Mouse (Mus musculus): ENCODE results near the gene Rnf169. TPM values are rescaled to one million over a fixed set of nuclear protein-coding genes. Genes with fewer than 3 reads are reported as not detected.

Rnf169 gene
- polyA plus RNA-seq, 1 experiment from 2014 or later = 3.6 TPM

DNA sequence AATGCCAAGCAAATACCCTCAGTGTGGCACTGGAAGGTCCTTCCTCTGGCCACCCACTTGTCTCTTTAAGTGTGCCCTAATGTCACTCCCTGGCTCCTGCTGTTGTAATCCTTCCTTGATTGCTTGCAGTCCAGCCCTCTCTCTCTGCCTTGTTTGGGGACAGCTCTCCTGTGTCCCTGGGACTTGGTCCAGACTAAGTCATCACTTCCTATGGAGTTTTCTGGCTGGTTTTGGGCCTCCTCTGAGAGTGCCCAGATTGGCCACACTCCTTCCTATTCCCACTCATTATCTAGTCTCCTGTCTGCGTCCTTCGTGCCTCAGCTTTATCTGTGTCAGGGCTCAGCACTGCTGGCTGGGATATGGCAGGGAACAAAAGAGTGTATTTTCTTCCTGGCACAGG, 64.7 kb downstream of the Rnf169 start:
- no peak overlapping the region for H3K27ac ChIP-seq (ENCODE audit: low read depth, low read length)
- peaks cover 13% of the 10 kb centered on the region for H3K4me1 ChIP-seq (ENCODE audit: control insufficient read depth, insufficient read depth, low read length)
- H3K36me3 ChIP-seq (ENCODE audit: control insufficient read depth, insufficient read depth, low read length) = no peaks in the 10 kb centered on the region
- H3K9ac ChIP-seq (ENCODE audit: low read length) = no peak overlapping the region
- H3K27me3 ChIP-seq (replicated peaks; ENCODE audit: control insufficient read depth, insufficient read depth, low read length) = peaks cover 6% of the 10 kb centered on the region; the same call in 1 of the 2 replicates
- no peak overlapping the region for H3K4me3 ChIP-seq (ENCODE audit: low read depth, low read length)
- DNase-seq (ENCODE audit: low spot score) = no peak
- no peak overlapping the region for H3K4me2 ChIP-seq (ENCODE audit: low read length)
- no peaks in the 10 kb centered on the region for H3K9me3 ChIP-seq (replicated peaks; ENCODE audit: control insufficient read depth, low read length)
- 81% methylated on average over 2 of the region's 2 CpGs for WGBS
- ATAC-seq = no peak

DNA sequence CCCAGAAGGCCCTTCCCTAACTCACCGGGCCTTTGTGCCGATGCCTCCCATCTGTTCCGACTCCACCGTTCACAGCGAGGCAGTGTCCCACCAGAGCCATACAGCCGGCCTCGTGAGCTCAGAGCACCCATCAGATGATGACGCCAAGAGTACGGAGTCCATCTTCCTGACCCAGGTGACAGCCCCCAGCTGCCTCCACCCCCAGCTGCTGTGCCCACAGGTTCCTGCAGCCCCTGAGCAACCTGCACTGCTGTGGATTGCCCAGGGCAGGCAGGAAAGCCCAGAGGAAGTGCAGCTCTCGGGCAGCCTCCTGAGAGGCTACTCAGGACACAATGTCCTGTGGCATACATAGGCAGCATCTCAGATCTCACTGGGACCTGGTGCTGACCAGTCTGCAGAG, 65.9 kb downstream of the Rnf169 start:
- Histone ChIP-seq H3K4me1 (ENCODE audit: control insufficient read depth, insufficient read depth, low read length) (peaks cover 13% of the 10 kb centered on the region), H3K4me3 (ENCODE audit: low read depth, low read length) (no peak overlapping the region), H3K4me2 (ENCODE audit: low read length) (no peak overlapping the region), H3K9ac (ENCODE audit: low read length) (no peak overlapping the region), H3K27me3 (replicated peaks; ENCODE audit: control insufficient read depth, insufficient read depth, low read length) (peaks cover 6% of the 10 kb centered on the region; the same call in 1 of the 2 replicates), H3K9me3 (replicated peaks; ENCODE audit: control insufficient read depth, low read length) (no peaks in the 10 kb centered on the region), H3K36me3 (ENCODE audit: control insufficient read depth, insufficient read depth, low read length) (no peaks in the 10 kb centered on the region), H3K27ac (ENCODE audit: low read depth, low read length) (no peak overlapping the region)
- WGBS = 87% methylated on average over 10 of the region's 10 CpGs
- no peak for DNase-seq (ENCODE audit: low spot score)
- ATAC-seq = no peak

DNA sequence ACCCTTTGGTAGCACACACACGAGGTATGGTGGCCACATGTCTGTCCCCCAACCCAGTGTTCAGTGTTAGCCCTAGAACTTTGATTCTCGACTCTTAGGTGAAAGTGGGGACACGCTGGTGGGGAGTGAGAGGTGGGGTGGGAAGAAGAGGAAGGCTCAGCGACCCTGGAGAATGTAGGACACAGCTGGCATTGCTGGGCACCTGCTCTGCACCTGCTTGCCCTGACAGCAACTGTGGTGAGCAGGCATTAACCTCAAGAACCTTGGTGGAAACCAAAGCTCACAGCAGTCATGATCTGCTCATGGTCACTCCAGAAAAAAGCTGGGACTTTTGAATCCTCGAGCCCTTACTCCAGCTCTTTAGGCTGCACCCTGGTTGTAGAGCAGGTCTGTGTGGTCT, 69.2 kb downstream of the Rnf169 start:
- no peak for DNase-seq (ENCODE audit: low spot score)
- ATAC-seq = no peak
- WGBS = 83% methylated on average over 5 of the region's 5 CpGs

DNA sequence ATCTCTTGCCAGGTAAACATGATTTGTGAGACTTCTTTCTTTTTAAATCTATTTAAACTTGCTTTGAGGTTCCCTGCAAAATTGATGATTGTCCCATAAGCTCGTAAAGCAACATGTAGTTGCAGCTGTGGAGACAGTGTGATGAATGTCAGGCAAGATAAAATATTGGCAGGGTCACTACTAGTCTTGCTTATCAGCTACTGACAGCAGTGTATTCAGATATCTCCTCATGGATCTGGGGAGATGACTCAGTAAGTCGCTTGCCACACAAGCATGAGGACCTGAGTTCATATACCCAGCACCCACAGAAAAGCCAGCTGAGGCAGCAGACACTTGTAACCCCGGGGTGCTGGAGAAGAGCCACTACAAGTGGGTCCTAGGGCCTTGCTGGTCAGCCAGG, 72.8 kb downstream of the Rnf169 start:
- ATAC-seq (no peak), DNase-seq (ENCODE audit: low spot score) (no peak)
- Histone ChIP-seq H3K4me2 (ENCODE audit: low read length) (no peak overlapping the region), H3K4me3 (ENCODE audit: low read depth, low read length) (no peak overlapping the region), H3K9ac (ENCODE audit: low read length) (no peak overlapping the region), H3K4me1 (ENCODE audit: control insufficient read depth, insufficient read depth, low read length) (no peaks in the 10 kb centered on the region), H3K36me3 (ENCODE audit: control insufficient read depth, insufficient read depth, low read length) (no peaks in the 10 kb centered on the region), H3K27me3 (replicated peaks; ENCODE audit: control insufficient read depth, insufficient read depth, low read length) (no peaks in the 10 kb centered on the region), H3K9me3 (replicated peaks; ENCODE audit: control insufficient read depth, low read length) (no peaks in the 10 kb centered on the region), H3K27ac (ENCODE audit: low read depth, low read length) (no peak overlapping the region)
- 84% methylated on average over 3 of the region's 3 CpGs for WGBS

More for the DNA sequence above, 69.2 kb downstream of the Rnf169 start:
- H3K4me2 ChIP-seq (ENCODE audit: low read length) = no peak overlapping the region
- no peak overlapping the region for H3K4me3 ChIP-seq (ENCODE audit: low read depth, low read length)
- H3K4me1 ChIP-seq (ENCODE audit: control insufficient read depth, insufficient read depth, low read length) = no peaks in the 10 kb centered on the region
- no peaks in the 10 kb centered on the region for H3K27me3 ChIP-seq (replicated peaks; ENCODE audit: control insufficient read depth, insufficient read depth, low read length)
- no peak overlapping the region for H3K9ac ChIP-seq (ENCODE audit: low read length)
- H3K9me3 ChIP-seq (replicated peaks; ENCODE audit: control insufficient read depth, low read length) = no peaks in the 10 kb centered on the region
- no peaks in the 10 kb centered on the region for H3K36me3 ChIP-seq (ENCODE audit: control insufficient read depth, insufficient read depth, low read length)
- H3K27ac ChIP-seq (ENCODE audit: low read depth, low read length) = no peak overlapping the region

DNA sequence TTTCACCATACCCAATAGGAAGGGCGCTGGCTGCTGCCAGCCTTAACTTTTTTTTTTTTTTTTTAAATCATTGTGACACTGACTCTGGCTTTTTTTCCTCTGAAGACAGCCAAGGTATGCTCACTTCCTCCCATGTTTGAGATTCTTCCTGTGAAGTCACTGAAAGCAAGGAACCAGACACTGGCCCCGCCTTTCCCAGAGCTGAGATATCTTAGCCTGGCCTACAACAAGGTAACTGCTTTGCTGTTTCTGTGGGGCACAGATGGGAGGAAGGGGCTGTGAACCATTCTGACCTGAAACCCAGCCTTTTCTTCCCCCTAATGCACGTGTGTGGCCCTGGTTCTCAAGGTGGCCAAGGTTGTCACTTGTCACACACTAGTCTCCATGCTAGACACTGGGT, 73.9 kb downstream of the Rnf169 start:
- ATAC-seq (no peak), DNase-seq (ENCODE audit: low spot score) (no peak)
- Histone ChIP-seq H3K9ac (ENCODE audit: low read length) (no peak overlapping the region), H3K4me1 (ENCODE audit: control insufficient read depth, insufficient read depth, low read length) (no peaks in the 10 kb centered on the region), H3K4me2 (ENCODE audit: low read length) (no peak overlapping the region), H3K36me3 (ENCODE audit: control insufficient read depth, insufficient read depth, low read length) (no peaks in the 10 kb centered on the region), H3K9me3 (replicated peaks; ENCODE audit: control insufficient read depth, low read length) (no peaks in the 10 kb centered on the region), H3K27me3 (replicated peaks; ENCODE audit: control insufficient read depth, insufficient read depth, low read length) (no peaks in the 10 kb centered on the region), H3K4me3 (ENCODE audit: low read depth, low read length) (no peak overlapping the region), H3K27ac (ENCODE audit: low read depth, low read length) (no peak overlapping the region)
- WGBS = 87% methylated on average over 3 of the region's 3 CpGs

DNA sequence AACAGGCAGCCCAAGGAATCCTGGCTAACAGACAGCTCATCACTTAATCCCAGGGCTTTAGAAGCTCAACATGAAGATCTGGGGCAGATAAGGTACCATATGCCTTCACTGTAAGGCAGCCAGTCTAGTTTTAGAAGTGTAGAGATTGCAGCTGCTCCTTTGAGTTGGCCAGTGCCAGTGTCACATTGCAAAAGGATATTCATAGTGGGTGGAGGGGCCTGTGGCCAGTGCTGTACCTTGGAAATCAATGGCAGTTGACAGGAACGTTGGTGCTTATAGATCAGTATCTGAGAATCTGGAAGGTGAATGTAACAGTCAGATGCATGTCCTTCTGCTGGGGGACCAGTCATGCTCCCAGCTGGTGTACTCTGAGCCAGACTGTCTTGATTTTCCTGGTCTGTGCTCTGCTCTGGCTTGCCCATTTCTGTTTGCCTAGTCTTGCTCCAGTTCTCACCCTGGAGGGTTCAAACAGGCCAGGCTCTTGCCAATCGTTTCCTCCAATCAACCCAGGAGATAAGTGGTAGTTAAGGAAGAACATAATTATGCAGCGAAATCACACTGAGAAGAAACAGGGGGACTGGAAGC, 75.7 kb downstream of the Rnf169 start:
- Histone ChIP-seq H3K4me1 (ENCODE audit: control insufficient read depth, insufficient read depth, low read length) (no peaks in the 10 kb centered on the region), H3K9me3 (replicated peaks; ENCODE audit: control insufficient read depth, low read length) (no peaks in the 10 kb centered on the region), H3K4me2 (ENCODE audit: low read length) (no peak overlapping the region), H3K9ac (ENCODE audit: low read length) (no peak overlapping the region), H3K27ac (ENCODE audit: low read depth, low read length) (no peak overlapping the region), H3K36me3 (ENCODE audit: control insufficient read depth, insufficient read depth, low read length) (no peaks in the 10 kb centered on the region), H3K4me3 (ENCODE audit: low read depth, low read length) (no peak overlapping the region), H3K27me3 (replicated peaks; ENCODE audit: control insufficient read depth, insufficient read depth, low read length) (no peaks in the 10 kb centered on the region)
- 74% methylated on average over 3 of the region's 3 CpGs for WGBS
- no peak for DNase-seq (ENCODE audit: low spot score)
- no peak for ATAC-seq

DNA sequence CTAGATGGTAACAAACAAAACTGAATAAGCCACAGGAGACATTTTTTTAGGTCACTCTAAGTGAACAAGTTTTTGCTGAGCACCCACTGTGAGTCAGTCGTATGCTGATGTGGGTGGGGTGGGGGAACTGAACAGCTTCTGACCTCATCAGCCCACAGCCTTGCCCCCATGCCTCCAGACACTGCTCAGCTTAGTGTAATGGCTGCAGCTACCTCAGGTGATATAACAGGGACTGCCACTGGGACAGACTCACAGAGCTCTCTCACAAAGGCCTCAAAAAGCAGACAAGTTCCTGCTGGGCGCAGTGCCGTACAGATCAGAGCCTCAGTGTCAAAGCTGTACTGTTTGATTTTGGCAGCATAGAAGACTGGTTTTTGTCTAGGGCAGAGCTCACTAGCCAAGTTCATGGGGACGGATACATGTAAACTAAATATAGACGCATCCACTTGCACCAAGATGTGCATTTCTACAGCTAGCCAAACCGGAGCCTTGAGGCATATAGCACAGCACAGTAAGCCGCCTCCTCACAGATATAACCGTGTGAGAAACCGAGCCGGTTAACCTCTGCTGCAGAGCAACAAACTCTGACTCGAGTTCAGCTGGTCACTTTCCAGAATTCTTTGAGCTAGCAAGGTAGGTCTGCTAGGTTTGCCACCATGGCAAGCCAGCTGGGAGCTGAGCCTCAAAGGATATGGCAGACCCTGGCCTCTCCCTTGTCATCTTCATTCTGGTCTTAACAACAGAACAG, 77.2 kb downstream of the Rnf169 start:
- Histone ChIP-seq H3K27ac (ENCODE audit: low read depth, low read length) (no peak overlapping the region), H3K36me3 (ENCODE audit: control insufficient read depth, insufficient read depth, low read length) (no peaks in the 10 kb centered on the region), H3K4me1 (ENCODE audit: control insufficient read depth, insufficient read depth, low read length) (no peaks in the 10 kb centered on the region), H3K27me3 (replicated peaks; ENCODE audit: control insufficient read depth, insufficient read depth, low read length) (no peaks in the 10 kb centered on the region), H3K4me2 (ENCODE audit: low read length) (no peak overlapping the region), H3K9ac (ENCODE audit: low read length) (no peak overlapping the region), H3K9me3 (replicated peaks; ENCODE audit: control insufficient read depth, low read length) (no peaks in the 10 kb centered on the region), H3K4me3 (ENCODE audit: low read depth, low read length) (no peak overlapping the region)
- 71% methylated on average over 11 of the region's 11 CpGs for WGBS
- DNase-seq (ENCODE audit: low spot score) (no peak), ATAC-seq (0 out of 2 replicates have a peak, but pooled peaks have one; percentile 32)

DNA sequence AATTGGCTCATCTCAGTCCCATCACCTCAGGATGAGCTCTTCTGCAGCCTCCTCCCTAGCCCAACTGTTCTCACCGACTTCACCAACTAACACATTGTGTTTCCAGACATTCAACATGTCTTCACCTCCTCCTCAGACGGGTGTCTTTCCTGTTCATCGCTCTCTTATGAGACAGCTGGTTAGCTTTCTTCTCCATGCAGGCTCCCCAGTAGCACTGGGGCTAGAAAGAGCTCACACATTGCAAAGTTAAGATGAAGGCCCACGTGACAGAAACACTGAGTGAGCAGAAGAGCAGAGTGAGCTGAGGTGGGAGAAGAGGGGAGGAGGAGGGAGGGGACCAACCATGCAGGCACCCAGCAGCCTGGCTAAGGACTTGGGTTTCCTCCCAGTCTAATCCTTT, 78.0 kb downstream of the Rnf169 start:
- WGBS = 67% methylated on average over 4 of the region's 4 CpGs
- no peak overlapping the region for H3K4me3 ChIP-seq (ENCODE audit: low read depth, low read length)
- DNase-seq (ENCODE audit: low spot score) (no peak), ATAC-seq (no peak)
- no peaks in the 10 kb centered on the region for H3K9me3 ChIP-seq (replicated peaks; ENCODE audit: control insufficient read depth, low read length)
- H3K36me3 ChIP-seq (ENCODE audit: control insufficient read depth, insufficient read depth, low read length) = no peaks in the 10 kb centered on the region
- H3K9ac ChIP-seq (ENCODE audit: low read length) = no peak overlapping the region
- no peak overlapping the region for H3K27ac ChIP-seq (ENCODE audit: low read depth, low read length)
- H3K4me1 ChIP-seq (ENCODE audit: control insufficient read depth, insufficient read depth, low read length) = no peaks in the 10 kb centered on the region
- H3K27me3 ChIP-seq (replicated peaks; ENCODE audit: control insufficient read depth, insufficient read depth, low read length) = no peaks in the 10 kb centered on the region
- no peak overlapping the region for H3K4me2 ChIP-seq (ENCODE audit: low read length)

DNA sequence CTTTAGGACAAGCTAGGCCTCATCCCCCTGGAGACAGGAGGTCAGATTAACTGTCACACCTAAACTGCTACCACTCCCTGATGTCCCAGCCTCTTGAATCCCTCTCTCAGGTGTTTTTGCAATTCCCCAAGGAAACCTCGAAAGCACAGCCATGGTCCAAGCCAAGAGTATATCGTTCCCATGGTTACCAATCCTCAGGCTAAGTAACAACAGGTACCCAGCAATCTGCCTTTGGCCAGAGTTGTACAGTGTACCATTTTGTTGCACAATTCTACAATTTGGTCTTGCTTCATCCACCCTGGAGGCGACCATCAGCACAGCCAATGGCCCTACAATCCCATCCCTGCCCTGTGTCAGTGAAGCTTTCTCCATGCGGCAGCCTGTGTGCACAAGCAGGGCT, 83.3 kb downstream of the Rnf169 start:
- Histone ChIP-seq H3K9ac (ENCODE audit: low read length) (no peak overlapping the region), H3K27me3 (replicated peaks; ENCODE audit: control insufficient read depth, insufficient read depth, low read length) (no peaks in the 10 kb centered on the region), H3K4me1 (ENCODE audit: control insufficient read depth, insufficient read depth, low read length) (peaks cover 7% of the 10 kb centered on the region), H3K4me3 (ENCODE audit: low read depth, low read length) (no peak overlapping the region), H3K27ac (ENCODE audit: low read depth, low read length) (no peak overlapping the region), H3K36me3 (ENCODE audit: control insufficient read depth, insufficient read depth, low read length) (no peaks in the 10 kb centered on the region), H3K9me3 (replicated peaks; ENCODE audit: control insufficient read depth, low read length) (no peaks in the 10 kb centered on the region), H3K4me2 (ENCODE audit: low read length) (no peak overlapping the region)
- ATAC-seq = no peak
- DNase-seq (ENCODE audit: low spot score) = no peak
- 75% methylated on average over 4 of the region's 4 CpGs for WGBS
